Comparison of ENCODE assay signal across 16 mouse cellular contexts in genomic region chr10:95533382-95533781, GRCm38 (mm10). TPM values are rescaled to one million over a fixed set of nuclear protein-coding genes. Genes with fewer than 3 reads are reported as not detected.
A peak's percentile ranks its signal among the peaks of the same experiment; 100 is the strongest.
DNase-seq lines count a peak whose midpoint lies in the region; ATAC-seq lines count a peak whose summit lies in the region.
"Had no signal": no experiment of that assay in that cellular context is flagged by ENCODE, and none has a peak within 500 bp of the region (broad histone marks: within the 10 kb centered on the region; RNA-seq: fewer than 3 reads in every experiment).

No protein-coding gene starts in this region.

- H3K4me2 ChIP-seq in kidney, embryonic 14.5 days (replicated peaks; ENCODE audit: low read depth, low read length), result no peak overlapping the region
- H3K4me2 ChIP-seq: midbrain, embryonic 12.5 days; neural tube, embryonic 13.5 days; stomach, embryonic 15.5 days had no signal

- no peak for DNase-seq in heart, embryonic 10.5 days (ENCODE audit: low spot score)
- no peak for DNase-seq in heart, postnatal 25 days (ENCODE audit: low spot score)
- peak; percentile 40 for DNase-seq in kidney, postnatal 10 days
- peak; percentile 34 for DNase-seq in adrenal gland, postnatal 25 days
- peak; percentile 33 for DNase-seq in heart, postnatal 4 days
- DNase-seq in B cell, adult 2 months, result no peak
- DNase-seq: cerebellum, adult 9-11 months; forebrain, postnatal 0 days; gastrocnemius, postnatal 10 days; left cerebral cortex, postnatal 4 days; right cerebral cortex, postnatal 14 days had no signal

- H3K36me3 ChIP-seq in heart, embryonic 10.5 days, result no peaks in the 10 kb centered on the region
- no peaks in the 10 kb centered on the region for H3K36me3 ChIP-seq in kidney, embryonic 14.5 days (ENCODE audit: control insufficient read depth, insufficient read depth, low read length)
- H3K36me3 ChIP-seq: midbrain, embryonic 12.5 days; neural tube, embryonic 13.5 days; stomach, embryonic 15.5 days had no signal

- ATAC-seq in kidney, embryonic 14.5 days (ENCODE audit: low FRiP score, low TSS enrichment), result no peak
- ATAC-seq: forebrain, postnatal 0 days had no signal

- H3K4me3 ChIP-seq in heart, embryonic 10.5 days, result no peak overlapping the region
- no peak overlapping the region for H3K4me3 ChIP-seq in kidney, embryonic 14.5 days (ENCODE audit: low read length)
- H3K4me3 ChIP-seq: midbrain, embryonic 12.5 days; neural tube, embryonic 13.5 days; stomach, embryonic 15.5 days had no signal

- intact Hi-C loops in heart, postnatal 25 days (cut with DNase I), result no loop called here

- H3K27me3 ChIP-seq in heart, embryonic 10.5 days (ENCODE audit: insufficient read depth, poor library complexity, severe bottlenecking), result no peaks in the 10 kb centered on the region
- H3K27me3 ChIP-seq in kidney, embryonic 14.5 days (ENCODE audit: control insufficient read depth, insufficient read depth, low read length), result no peaks in the 10 kb centered on the region
- H3K27me3 ChIP-seq: midbrain, embryonic 12.5 days; neural tube, embryonic 13.5 days; stomach, embryonic 15.5 days had no signal

- peaks cover 35% of the 10 kb centered on the region for H3K4me1 ChIP-seq in heart, embryonic 10.5 days
- peaks cover 4% of the 10 kb centered on the region; the same call in 1 of the 2 replicates for H3K4me1 ChIP-seq in kidney, embryonic 14.5 days (ENCODE audit: control insufficient read depth, insufficient read depth, low read length)
- H3K4me1 ChIP-seq: stomach, embryonic 15.5 days had no signal

- 0 out of 2 replicates have a peak overlapping the region, but pooled peaks have one; percentile 10 for H3K27ac ChIP-seq in heart, embryonic 10.5 days
- H3K27ac ChIP-seq in kidney, embryonic 14.5 days (ENCODE audit: low read depth, low read length), result no peak overlapping the region
- H3K27ac ChIP-seq: liver, embryonic 14.5 days; midbrain, embryonic 12.5 days; neural tube, embryonic 13.5 days; stomach, embryonic 15.5 days had no signal

- no peak overlapping the region for H3K9ac ChIP-seq in kidney, embryonic 14.5 days (ENCODE audit: low read depth, low read length)
- H3K9ac ChIP-seq: forebrain, postnatal 0 days; liver, embryonic 14.5 days; midbrain, embryonic 12.5 days; neural tube, embryonic 13.5 days; stomach, embryonic 15.5 days had no signal

- H3K9me3 ChIP-seq in heart, embryonic 10.5 days, result no peaks in the 10 kb centered on the region
- H3K9me3 ChIP-seq in kidney, embryonic 14.5 days (ENCODE audit: control insufficient read depth, low read length), result no peaks in the 10 kb centered on the region
- H3K9me3 ChIP-seq: midbrain, embryonic 12.5 days; neural tube, embryonic 13.5 days; stomach, embryonic 15.5 days had no signal

- 87% methylated on average over 7 of the region's 7 CpGs for WGBS in heart, embryonic 10.5 days
- WGBS in kidney, embryonic 14.5 days, result 87% methylated on average over 7 of the region's 7 CpGs

RNA-seq across cellular contexts. Expression of gene Ube2n, which starts 18.4 kb away (rescaled TPM):
- polyA plus RNA-seq in heart, embryonic 10.5 days (2016; fragmentation: Nextera tagmentation; extraction: Ambion mirVana), result 328 and 389 TPM in 2 replicates
- total RNA-seq in heart, postnatal 25 days (2021), result 100 to 1,000 TPM in 1 of 2 experiments, 10 to 100 TPM in 1; 90.3 to 106 TPM
- 403 and 409 TPM in 2 replicates for polyA plus RNA-seq in kidney, embryonic 14.5 days (2014; fragmentation: Nextera tagmentation; extraction: Ambion mirVana)
- total RNA-seq in adrenal gland, postnatal 25 days (2021), result 131 and 145 TPM in 2 replicates
- 100 to 1,000 TPM; 143 to 146 TPM for total RNA-seq in heart, postnatal 4 days (2021)

RNA-seq across cellular contexts. Expression of gene Nudt4, which starts 30.6 kb away (rescaled TPM):
- polyA plus RNA-seq in heart, embryonic 10.5 days (2016; fragmentation: Nextera tagmentation; extraction: Ambion mirVana), result 92.7 and 104 TPM in 2 replicates
- total RNA-seq in heart, postnatal 25 days (2021), result 100 to 1,000 TPM; 263 to 282 TPM
- 97.8 and 143 TPM in 2 replicates for polyA plus RNA-seq in kidney, embryonic 14.5 days (2014; fragmentation: Nextera tagmentation; extraction: Ambion mirVana)
- 140 and 146 TPM in 2 replicates for total RNA-seq in adrenal gland, postnatal 25 days (2021)
- 100 to 1,000 TPM; 201 to 218 TPM for total RNA-seq in heart, postnatal 4 days (2021)

RNA-seq across cellular contexts. Expression of gene Mrpl42, which starts 31.6 kb away (rescaled TPM):
- 445 and 534 TPM in 2 replicates for polyA plus RNA-seq in heart, embryonic 10.5 days (2016; fragmentation: Nextera tagmentation; extraction: Ambion mirVana)
- 100 to 1,000 TPM; 456 to 473 TPM for total RNA-seq in heart, postnatal 25 days (2021)
- 334 and 466 TPM in 2 replicates for polyA plus RNA-seq in kidney, embryonic 14.5 days (2014; fragmentation: Nextera tagmentation; extraction: Ambion mirVana)
- 105 and 144 TPM in 2 replicates for total RNA-seq in adrenal gland, postnatal 25 days (2021)
- 100 to 1,000 TPM; 284 to 300 TPM for total RNA-seq in heart, postnatal 4 days (2021)

Comparison
In these comparisons a context has a peak if more than half of its experiments do, and no peak if none do; other contexts are left out.
1. DNase-seq: peak in kidney, postnatal 10 days (single experiment), adrenal gland, postnatal 25 days (single experiment) and heart, postnatal 4 days (single experiment); none in heart, embryonic 10.5 days (single experiment), heart, postnatal 25 days (single experiment) and B cell, adult 2 months (0 of 2).